Mouse (Mus musculus) heart, postnatal 0 days (tissue): Measurements from ENCODE around the gene Arhgef28. TPM values are rescaled to one million over a fixed set of nuclear protein-coding genes. Genes with fewer than 3 reads are reported as not detected.
"Not testable (repeated sequence)": the region's sequence is repeated elsewhere in the genome, so short reads cannot be mapped to it uniquely, and the experiment has no call there.

ENCODE experiments used
- ATAC-seq: fragments of 200-750 bp; cut with Nextera tagmentation; 2 replicates; pipeline ENCODE4 v1.8.0; 2017; ENCODE audit warnings: low read depth, moderate number of reproducible peaks, moderate library complexity; ENCODE audit not compliant: insufficient read depth
- DNase-seq: peaks from one replicate; pipeline ENCODE4 v3.0.0-alpha.2; 2016; ENCODE audit warnings: low spot score
- H3K27ac ChIP-seq: fragments of 300-500 bp; sonication (generic); 2 replicates; pipeline ENCODE4 v1.5.1; 2014; ENCODE audit warnings: low read depth, mild to moderate bottlenecking
- H3K27me3 ChIP-seq: fragments of 300-500 bp; sonication (generic); 2 replicates; pipeline ENCODE4 v1.6.1; 2014; ENCODE audit warnings: low read length, mixed read lengths; ENCODE audit not compliant: control insufficient read depth, insufficient read depth
- H3K36me3 ChIP-seq: fragments of 300-500 bp; sonication (generic); replicated peaks from 2 replicates; pipeline ENCODE4 v1.6.1; 2014; ENCODE audit warnings: low read length, mixed read lengths; ENCODE audit not compliant: control insufficient read depth, insufficient read depth
- H3K4me1 ChIP-seq: fragments of 300-500 bp; sonication (generic); 2 replicates; pipeline ENCODE4 v1.6.1; 2014; ENCODE audit warnings: antibody characterized with exemption; ENCODE audit not compliant: control insufficient read depth, insufficient read depth
- H3K4me2 ChIP-seq: fragments of 300-500 bp; sonication (generic); 2 replicates; pipeline ENCODE4 v1.6.1; 2014; ENCODE audit warnings: low read depth, mild to moderate bottlenecking, low read length, moderate library complexity
- H3K4me3 ChIP-seq: fragments of 300-500 bp; sonication (generic); 2 replicates; pipeline ENCODE4 v1.5.1; 2014; ENCODE audit warnings: low read depth, low read length
- H3K9ac ChIP-seq: fragments of 300-500 bp; sonication (generic); replicated peaks from 2 replicates; pipeline ENCODE4 v1.6.1; 2014; ENCODE audit warnings: low read depth, low read length, mixed read lengths
- H3K9me3 ChIP-seq: fragments of 300-500 bp; sonication (generic); replicated peaks from 2 replicates; pipeline ENCODE4 v1.6.1; 2016; ENCODE audit warnings: low read length; ENCODE audit not compliant: control insufficient read depth
- CTCF ChIP-seq: IDR thresholded peaks from 2 replicates; pipeline ENCODE4 v1.5.1; 2016; ENCODE audit warnings: antibody characterized with exemption, control low read depth, low read depth
- EP300 ChIP-seq: IDR thresholded peaks from 2 replicates; pipeline ENCODE4 v1.6.1; 2016; ENCODE audit warnings: antibody characterized with exemption, low read depth
- WGBS: fragments of 180-500 bp; shearing (Covaris S2); extraction: QIAGEN DNeasy Blood & Tissue Kit; methylation state at CpG from one replicate; pipeline ENCODE4 v1.1.7; 2014; 5-methylcytosine and 5-hydroxymethylcytosine counted together
- polyA plus RNA-seq: library from polyadenylated mRNA; unstranded; fragments of >200 nt; fragmentation: Nextera tagmentation; extraction: Ambion mirVana; gene quantifications from 2 replicates; pipeline ENCODE4 v1.2.1, GENCODE M21; 2015
- total RNA-seq: library from RNA; depleted of rRNA; stranded (reverse); fragments of >200 nt; gene quantifications from 2 replicates; pipeline ENCODE4 v1.2.3, GENCODE M21; 2014; ENCODE audit warnings: low replicate concordance

The Arhgef28 gene
- total and polyA plus RNA-seq, 2 experiments from 2014 or later: 6.9 to 10.5 TPM

GRCm38 (mm10) chr13:98024680-98025079 is 181.6 kb downstream of the Arhgef28 start:
- H3K4me2 ChIP-seq: no peak overlapping the region
- TF ChIP-seq CTCF: no peak
- TF ChIP-seq EP300: no peak
- 86% methylated on average over 12 of the region's 12 CpGs for WGBS

GRCm38 (mm10) chr13:98021906-98022305 is 184.3 kb downstream of the Arhgef28 start:
- Histone ChIP-seq H3K4me1 (no peaks in the 10 kb centered on the region), H3K4me2 (no peak overlapping the region), H3K9ac (no peak overlapping the region), H3K36me3 (no peaks in the 10 kb centered on the region), H3K9me3 (no peaks in the 10 kb centered on the region), H3K4me3 (no peak overlapping the region), H3K27ac (no peak overlapping the region), H3K27me3 (no peaks in the 10 kb centered on the region)
- no peak for ATAC-seq
- no peak for TF ChIP-seq EP300
- TF ChIP-seq CTCF: no peak
- WGBS: 53% methylated on average over 4 of the region's 4 CpGs
- no peak for DNase-seq

More at GRCm38 (mm10) chr13:98024680-98025079, 181.6 kb downstream of the Arhgef28 start:
- no peak for DNase-seq
- H3K4me1 ChIP-seq: peaks cover 12% of the 10 kb centered on the region
- H3K36me3 ChIP-seq: no peaks in the 10 kb centered on the region
- no peak overlapping the region for H3K27ac ChIP-seq
- no peak overlapping the region for H3K9ac ChIP-seq
- H3K27me3 ChIP-seq: no peaks in the 10 kb centered on the region
- ATAC-seq: no peak
- no peaks in the 10 kb centered on the region for H3K9me3 ChIP-seq
- H3K4me3 ChIP-seq: no peak overlapping the region

GRCm38 (mm10) chr13:98018837-98019236 is 187.4 kb downstream of the Arhgef28 start:
- H3K9me3 ChIP-seq, H3K36me3 ChIP-seq, H3K9ac ChIP-seq: not testable (repeated sequence)

GRCm38 (mm10) chr13:98016923-98017588 is 189.2 kb downstream of the Arhgef28 start:
- no peak overlapping the region for H3K27ac ChIP-seq
- TF ChIP-seq CTCF: no peak
- no peak for TF ChIP-seq EP300
- ATAC-seq (no peak; the same call in 1 of the 2 replicates), DNase-seq (no peak)
- H3K36me3 ChIP-seq: no peaks in the 10 kb centered on the region
- 0 out of 2 replicates have a peak, but pooled peaks cover 3% of the 10 kb centered on the region for H3K27me3 ChIP-seq
- peak overlapping the region; percentile 44 for H3K4me3 ChIP-seq
- H3K9ac ChIP-seq: no peak overlapping the region
- H3K9me3 ChIP-seq: no peaks in the 10 kb centered on the region
- no peaks in the 10 kb centered on the region for H3K4me1 ChIP-seq
- WGBS: 40% methylated on average over 12 of the region's 12 CpGs
- peak overlapping the region; percentile 69 for H3K4me2 ChIP-seq

More at GRCm38 (mm10) chr13:98018837-98019236, 187.4 kb downstream of the Arhgef28 start:
- DNase-seq, H3K4me3 ChIP-seq, ATAC-seq, H3K4me2 ChIP-seq, H3K27me3 ChIP-seq, H3K4me1 ChIP-seq, H3K27ac ChIP-seq: not testable (repeated sequence)
- WGBS: 94% methylated on average over 8 of the region's 8 CpGs

- no peaks in the 10 kb centered on the region for H3K36me3 ChIP-seq
- H3K27me3 ChIP-seq: 0 out of 2 replicates have a peak, but pooled peaks cover 3% of the 10 kb centered on the region
- H3K27ac ChIP-seq: no peak overlapping the region
- ATAC-seq (no peak), DNase-seq (no peak)
- H3K4me1 ChIP-seq: no peaks in the 10 kb centered on the region
- H3K9ac ChIP-seq: no peak overlapping the region
- no peaks in the 10 kb centered on the region for H3K9me3 ChIP-seq
- peak overlapping the region; percentile 44 for H3K4me3 ChIP-seq
- WGBS: 18% methylated on average over 33 of the region's 33 CpGs
- peak overlapping the region; percentile 69 for H3K4me2 ChIP-seq
- no peak for TF ChIP-seq EP300
- no peak for TF ChIP-seq CTCF
Measured at GRCm38 (mm10) chr13:98015981-98016922, 190.0 kb downstream of the Arhgef28 start.
